ENCODE assay signal across 10 mouse cellular contexts in genomic region chr6:34288098-34288497, GRCm38 (mm10). TPM values are rescaled to one million over a fixed set of nuclear protein-coding genes. Genes with fewer than 3 reads are reported as not detected.
A peak's percentile ranks its signal among the peaks of the same experiment; 100 is the strongest.
DNase-seq lines count a peak whose midpoint lies in the region; ATAC-seq lines count a peak whose summit lies in the region.
"Had no signal": no experiment of that assay in that cellular context is flagged by ENCODE, and none has a peak within 500 bp of the region (broad histone marks: within the 10 kb centered on the region; RNA-seq: fewer than 3 reads in every experiment).

No protein-coding gene starts in this region.

- intact Hi-C loops in left cerebral cortex, postnatal 4 days (cut with DNase I): no loop called here
- intact Hi-C loops in left cerebral cortex, postnatal 36 days (cut with DNase I): no loop called here
- intact Hi-C loops in heart, postnatal 36 days (cut with DNase I): no loop called here

- DNase-seq in adrenal gland, postnatal 14 days: peak; percentile 56
- no peak for DNase-seq in adrenal gland, adult 2 months
- peak; percentile 77 for DNase-seq in left cerebral cortex, postnatal 4 days
- no peak for DNase-seq in left cerebral cortex, postnatal 36 days (ENCODE audit: low spot score in 2 of 2)
- DNase-seq in gastrocnemius, postnatal 10 days: peak; percentile 59
- DNase-seq in heart, postnatal 36 days: peak; percentile 48 to 59
- DNase-seq in neural tube, embryonic 10.5 days (ENCODE audit: extremely low spot score, low spot score): no peak
- DNase-seq: layer of hippocampus, adult 9-11 months had no signal

- no peak for ATAC-seq in CD4-positive, CD25-positive, alpha-beta regulatory T cell, adult 4 months
- ATAC-seq: midbrain, embryonic 15.5 days had no signal

RNA-seq across cellular contexts. Expression of gene Akr1b3, which starts 29.2 kb away (rescaled TPM):
- 151 and 180 TPM in 2 replicates for total RNA-seq in adrenal gland, postnatal 14 days (2021)
- 100 to 1,000 TPM; 232 to 352 TPM for total RNA-seq in adrenal gland, adult 2 months (2021)
- 187 and 213 TPM in 2 replicates for polyA plus RNA-seq in adrenal gland, adult 2 months (2012; rRNA removed)
- 10 to 100 TPM; 56.1 to 59.4 TPM for total RNA-seq in left cerebral cortex, postnatal 4 days (2021)
- total RNA-seq in left cerebral cortex, postnatal 36 days (2021): 10 to 100 TPM; 42.6 to 47.6 TPM
- 100 to 1,000 TPM; 214 to 249 TPM for total RNA-seq in gastrocnemius, postnatal 10 days (2021)
- 100 to 1,000 TPM; 270 to 302 TPM for total RNA-seq in heart, postnatal 36 days (2021)
- polyA plus RNA-seq in CD4-positive, CD25-positive, alpha-beta regulatory T cell, adult 4 months (2017; shearing (Covaris generic)): 100 to 1,000 TPM; 382 to 479 TPM

Comparison
In these comparisons a context has a peak if more than half of its experiments do, and no peak if none do; other contexts are left out.
1. DNase-seq: peak in adrenal gland, postnatal 14 days (single experiment), left cerebral cortex, postnatal 4 days (single experiment), gastrocnemius, postnatal 10 days (single experiment) and heart, postnatal 36 days (2 of 2); none in adrenal gland, adult 2 months (single experiment), left cerebral cortex, postnatal 36 days (0 of 2) and neural tube, embryonic 10.5 days (single experiment).